In genomic region chrX:140503905-140504304, GRCm38 (mm10) we compare ENCODE assay signal across 8 mouse cellular contexts. TPM values are rescaled to one million over a fixed set of nuclear protein-coding genes. Genes with fewer than 3 reads are reported as not detected.
A peak's percentile ranks its signal among the peaks of the same experiment; 100 is the strongest.
DNase-seq lines count a peak whose midpoint lies in the region; ATAC-seq and TF ChIP-seq lines count a peak whose summit lies in the region.

No protein-coding gene starts in this region.

- TF ChIP-seq EP300 in heart, postnatal 0 days (IDR thresholded peaks at IDR 0.05; ENCODE audit: low read depth): no peak

- no peak overlapping the region for H3K9ac ChIP-seq in heart, postnatal 0 days (replicated peaks; ENCODE audit: low read depth, low read length)

- 15% methylated on average over 7 of the region's 7 CpGs for WGBS in heart, postnatal 0 days
- 13% methylated on average over 7 of the region's 7 CpGs for WGBS in spleen, adult 2 months

- H3K36me3 ChIP-seq in heart, postnatal 0 days (replicated peaks; ENCODE audit: control insufficient read depth, insufficient read depth, low read length): no peaks in the 10 kb centered on the region
- no peaks in the 10 kb centered on the region for H3K36me3 ChIP-seq in spleen, adult 2 months (ENCODE audit: control insufficient read depth, insufficient read depth, low read length)

- TF ChIP-seq CTCF in heart, postnatal 0 days (IDR thresholded peaks at IDR 0.05; ENCODE audit: low read depth): peak; percentile 42
- TF ChIP-seq CTCF in layer of hippocampus, adult 2 months (conservative IDR thresholded peaks at IDR 0.05): peak; percentile 81
- peak; percentile 37; the same call in 1 of the 2 replicates for TF ChIP-seq CTCF in spleen, adult 2 months (IDR thresholded peaks at IDR 0.05; ENCODE audit: extremely low read depth, insufficient read depth, insufficient read length, insufficient replicate concordance)

- peak; percentile 64 to 87 for DNase-seq in adrenal gland, adult (ENCODE audit: inconsistent age in 2 of 2, low spot score in 1 of 2)
- no peak for DNase-seq in adrenal gland, adult 8-10 months
- DNase-seq in Muller cell, postnatal 12 days (ENCODE audit: inconsistent ontology term): peak; percentile 23
- DNase-seq in cerebellum, postnatal 14 days: peak; percentile 54 to 71
- DNase-seq in heart, postnatal 0 days (ENCODE audit: low spot score): peak; percentile 66
- DNase-seq in layer of hippocampus, adult 2 months (ENCODE audit: low spot score in 2 of 2): peak; percentile 10 to 62
- peak; percentile 81 for DNase-seq in lung, postnatal 25 days (ENCODE audit: low spot score)
- DNase-seq in spleen, adult 2 months (ENCODE audit: low read depth in 1 of 2, low spot score in 2 of 2): peak; percentile 52 to 67

- no peaks in the 10 kb centered on the region for H3K9me3 ChIP-seq in heart, postnatal 0 days (replicated peaks; ENCODE audit: control insufficient read depth, low read length)

- H3K27me3 ChIP-seq in heart, postnatal 0 days (ENCODE audit: control insufficient read depth, insufficient read depth, low read length): no peaks in the 10 kb centered on the region
- no peaks in the 10 kb centered on the region for H3K27me3 ChIP-seq in spleen, adult 2 months (ENCODE audit: control insufficient read depth, insufficient read depth, low read length)

- peak overlapping the region; percentile 48; the same call in 1 of the 2 replicates for H3K27ac ChIP-seq in heart, postnatal 0 days (ENCODE audit: low read depth)
- H3K27ac ChIP-seq in layer of hippocampus, adult 2 months: no peak overlapping the region
- peak overlapping the region; percentile 100 for H3K27ac ChIP-seq in spleen, adult 2 months (ENCODE audit: insufficient read depth, low read length)

- H3K4me3 ChIP-seq in heart, postnatal 0 days (ENCODE audit: low read depth, low read length): no peak overlapping the region
- H3K4me3 ChIP-seq in layer of hippocampus, adult 2 months: no peak overlapping the region
- H3K4me3 ChIP-seq in spleen, adult 2 months (ENCODE audit: extremely low read depth, insufficient read depth, insufficient read length): no peak overlapping the region

- TF ChIP-seq POLR2A in spleen, adult 2 months (IDR thresholded peaks at IDR 0.05; ENCODE audit: low read depth, low read length): no peak

- ATAC-seq in heart, postnatal 0 days (ENCODE audit: insufficient read depth, low read depth): peak; percentile 50

- H3K4me1 ChIP-seq in heart, postnatal 0 days (ENCODE audit: control insufficient read depth, insufficient read depth): no peaks in the 10 kb centered on the region
- H3K4me1 ChIP-seq in spleen, adult 2 months (ENCODE audit: control insufficient read depth, insufficient read depth, insufficient read length): peaks cover 30% of the 10 kb centered on the region; the same call in 1 of the 2 replicates

- no peak overlapping the region for H3K4me2 ChIP-seq in heart, postnatal 0 days (ENCODE audit: low read depth, low read length)

RNA-seq across cellular contexts. Expression of gene Prps1, which starts 47.5 kb away (rescaled TPM):
- total RNA-seq in adrenal gland, adult 8-10 months (2022): 10 to 100 TPM; 18.5 to 32.8 (median 23.6) TPM
- total RNA-seq in heart, postnatal 0 days (2014; rRNA removed; ENCODE audit: low replicate concordance): 24.1 and 28.8 TPM in 2 replicates
- polyA plus RNA-seq in heart, postnatal 0 days (2015; fragmentation: Nextera tagmentation; extraction: Ambion mirVana): 27.3 and 28.9 TPM in 2 replicates
- total RNA-seq in layer of hippocampus, adult 2 months (2021): 10 to 100 TPM; 64.0 to 85.7 TPM
- 5.5 and 6.2 TPM in 2 replicates for polyA plus RNA-seq in spleen, adult 2 months (2012; rRNA removed)
